In the genomic region with DNA sequence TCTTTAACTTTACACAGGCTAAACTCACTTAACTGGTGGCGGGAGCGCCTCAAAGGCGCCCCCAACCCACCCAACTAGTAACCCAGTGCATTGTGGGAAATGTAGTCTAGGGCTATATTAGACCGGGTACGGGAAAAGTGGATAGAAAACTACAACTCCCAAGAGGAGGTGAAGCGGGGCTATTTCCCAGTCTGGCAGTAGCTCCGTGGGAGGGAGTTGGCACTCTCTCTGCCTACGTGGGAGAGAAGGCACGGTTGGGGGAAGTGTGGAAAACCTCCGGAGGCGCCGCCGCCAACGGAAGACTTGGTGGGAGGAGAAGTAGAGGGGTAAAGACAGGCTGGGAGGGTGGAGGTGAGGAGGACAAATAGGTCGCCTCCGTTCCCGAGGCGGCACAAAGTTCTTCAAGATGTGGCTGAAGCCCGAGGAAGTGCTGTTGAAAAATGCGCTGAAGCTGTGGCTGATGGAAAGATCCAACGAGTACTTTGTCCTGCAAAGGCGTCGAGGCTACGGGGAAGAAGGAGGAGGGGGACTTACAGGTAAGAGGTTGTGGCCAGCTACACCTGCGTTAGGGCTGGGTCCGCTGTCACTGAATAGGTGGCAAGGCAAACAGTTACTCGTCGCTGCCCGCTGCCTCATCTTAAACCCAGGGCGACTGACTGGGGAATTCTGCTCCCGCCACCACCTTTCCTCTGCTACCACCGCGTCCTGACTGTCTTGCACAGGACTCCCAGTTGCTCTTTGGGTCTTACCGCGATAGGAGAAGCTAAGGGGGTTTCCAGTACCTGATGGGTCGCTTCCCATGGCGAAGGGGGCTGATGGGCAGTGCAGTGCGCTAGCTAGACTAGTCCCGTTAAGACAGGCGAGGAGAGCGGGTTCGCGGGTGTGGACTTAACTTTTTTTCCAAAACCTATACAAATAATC, we compare ENCODE assay signal across 8 mouse cellular contexts. TPM values are rescaled to one million over a fixed set of nuclear protein-coding genes. Genes with fewer than 3 reads are reported as not detected.
DNase-seq lines count a peak whose midpoint lies in the region; ATAC-seq lines count a peak whose summit lies in the region.

A gene (plus strand): TSS at position 222 of the 921 bp plus-strand sequence.

- H3K4me2 ChIP-seq in hindbrain, embryonic 11.5 days (replicated peaks; ENCODE audit: low read depth, low read length): peak within 1 kb of the TSS; percentile 65

- H3K36me3 ChIP-seq in hindbrain, embryonic 11.5 days (ENCODE audit: control insufficient read depth, insufficient read depth, low read length): no peaks in the 10 kb centered on the region

- H3K9me3 ChIP-seq in hindbrain, embryonic 11.5 days (ENCODE audit: control insufficient read depth, low read length): no peaks in the 10 kb centered on the region

- peaks cover 2% of the 10 kb centered on the region; the same call in 1 of the 2 replicates for H3K27me3 ChIP-seq in hindbrain, embryonic 11.5 days (ENCODE audit: control insufficient read depth, insufficient read depth, low read length)

- ATAC-seq in hindbrain, embryonic 11.5 days (ENCODE audit: low FRiP score): peak; percentile 99

- DNase-seq in MEL-GATA-1-ER (ENCODE audit: extremely low read depth, low read depth): peak; percentile 95
- DNase-seq in cerebellum, adult 9-10 months: peak; percentile 89
- DNase-seq in frontal cortex, adult 2 months (ENCODE audit: extremely low spot score in 1 of 2, low spot score in 1 of 2): peak; percentile 63 to 82
- DNase-seq in hindbrain, embryonic 11.5 days (ENCODE audit: low spot score): peak; percentile 79
- peak; percentile 63 to 67 for DNase-seq in layer of hippocampus, postnatal 10 days (ENCODE audit: low spot score in 2 of 2)
- peak; percentile 91 for DNase-seq in lung, postnatal 10 days
- DNase-seq in ovary, postnatal 36 days (ENCODE audit: low spot score): peak; percentile 73
- peak; percentile 62 for DNase-seq in thymus, postnatal 25 days

- 15% methylated on average over 43 of the region's 43 CpGs for WGBS in hindbrain, embryonic 11.5 days

- H3K4me1 ChIP-seq in hindbrain, embryonic 11.5 days (replicated peaks; ENCODE audit: control insufficient read depth, insufficient read depth, low read length): no peaks in the 10 kb centered on the region

- H3K9ac ChIP-seq in hindbrain, embryonic 11.5 days (ENCODE audit: low read depth, low read length): peak within 1 kb of the TSS; percentile 31

- H3K4me3 ChIP-seq in hindbrain, embryonic 11.5 days (ENCODE audit: low read depth, low read length): peak within 1 kb of the TSS; percentile 44

- H3K27ac ChIP-seq in hindbrain, embryonic 11.5 days (ENCODE audit: low read depth, low read length): no peak within 1 kb of the TSS

RNA-seq across cellular contexts. Expression of the gene that starts here (rescaled TPM):
- 1.7 and 2.0 TPM in 2 replicates for polyA plus RNA-seq in frontal cortex, adult 2 months (2012; rRNA removed)
- 0.74 and 0.88 TPM in 2 replicates for polyA plus RNA-seq in hindbrain, embryonic 11.5 days (2014; fragmentation: Nextera tagmentation; extraction: Ambion mirVana)
- total RNA-seq in layer of hippocampus, postnatal 10 days (2021): 1 to 10 TPM; 5.7 to 6.2 TPM

Comparison
In these comparisons a context has a peak if more than half of its experiments do, and no peak if none do; other contexts are left out.
1. Peak in DNase-seq, ATAC-seq, H3K4me3 ChIP-seq, H3K9ac ChIP-seq and H3K4me2 ChIP-seq in hindbrain, embryonic 11.5 days; RNA of the gene not detected or under 1 TPM.